Mouse (Mus musculus) ES-Bruce4 (cell line): ENCODE data around the gene Tdrd3.

ENCODE experiments used
- CTCF ChIP-seq: IDR thresholded peaks from one replicate; pipeline ENCODE4 v1.8.1; 2011; ENCODE audit warnings: low read depth, low read length
- EP300 ChIP-seq: IDR thresholded peaks from 2 replicates; pipeline ENCODE4 v1.6.1; 2011; ENCODE audit warnings: low read depth, low read length; ENCODE audit not compliant: insufficient read depth
- POLR2A ChIP-seq: IDR thresholded peaks from one replicate; pipeline ENCODE4 v1.8.1; 2011; ENCODE audit warnings: low read length; ENCODE audit not compliant: insufficient read depth

DNA sequence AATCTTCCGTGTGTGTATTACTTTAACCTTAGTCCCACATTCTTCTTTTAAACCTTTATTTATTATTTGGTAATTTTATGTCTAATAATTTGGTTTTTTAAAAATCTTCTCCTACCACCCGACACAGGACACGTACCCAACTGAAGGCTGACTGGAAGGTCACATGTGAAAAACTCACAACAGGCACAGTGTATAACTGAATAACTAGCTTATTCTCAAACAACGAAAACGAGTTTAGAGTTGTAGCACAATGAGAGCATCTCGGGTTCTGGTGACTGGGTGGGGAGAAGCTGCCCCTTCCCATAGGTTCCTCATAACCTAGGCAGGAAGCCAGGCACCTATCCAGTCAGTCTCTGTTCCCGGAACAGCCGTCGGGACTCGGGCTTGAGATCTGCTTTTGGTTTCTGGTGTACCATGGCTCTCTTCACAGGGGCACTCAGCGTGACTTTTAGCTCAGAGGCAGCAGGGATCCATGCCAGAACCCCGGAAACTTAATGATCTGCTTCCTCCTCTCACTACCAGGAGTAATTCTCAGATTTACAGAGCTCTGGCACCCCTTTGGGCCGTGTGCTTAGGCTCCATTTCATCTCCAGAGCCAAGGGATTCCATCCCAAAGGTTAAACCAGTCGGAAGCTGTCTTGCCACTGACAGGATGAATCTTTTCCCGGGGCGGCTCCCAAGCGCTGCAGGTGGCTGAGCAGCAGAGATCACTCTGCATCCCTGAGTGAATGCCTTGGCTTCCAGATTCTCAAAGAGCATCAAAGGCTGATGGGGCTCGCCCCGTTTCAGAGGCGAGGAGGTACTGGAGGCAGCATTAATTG lies 151.4 kb downstream of the Tdrd3 start:
- TF ChIP-seq CTCF, result no peak
- TF ChIP-seq EP300, result no peak
- TF ChIP-seq POLR2A, result no peak
